Mouse (Mus musculus) kidney, postnatal 36 days (tissue): Measurements from ENCODE around the gene Lrtm2.
A peak's percentile ranks its signal among the peaks of the same experiment; 100 is the strongest.

Experiments
- DNase-seq, 2 experiments: peaks; one replicate each; pipeline ENCODE4 v3.0.0; 2021 to 2022; ENCODE audit warnings: mixed read lengths in 2 of 2

Lrtm2 gene

GRCm38 (mm10) chr6:119333831-119334230 is 3.3 kb upstream of the Lrtm2 start:
- DNase-seq, result no peak

GRCm38 (mm10) chr6:119333202-119333601 is 2.6 kb upstream of the Lrtm2 start:
- peak; percentile 24 to 47 for DNase-seq

GRCm38 (mm10) chr6:119332111-119332510 is 1.5 kb upstream of the Lrtm2 start:
- DNase-seq, result peak in 1 of 2 experiments; percentile 10

- DNase-seq, result peak in 1 of 2 experiments; percentile 14
Observed at GRCm38 (mm10) chr6:119329936-119330335, 630 bp downstream of the Lrtm2 start.

- DNase-seq, result peak; percentile 78 to 80
Observed at GRCm38 (mm10) chr6:119329215-119329714, 1.3 kb downstream of the Lrtm2 start.

- peak; percentile 53 to 65 for DNase-seq
Observed at GRCm38 (mm10) chr6:119328521-119329115, 1.9 kb downstream of the Lrtm2 start.

GRCm38 (mm10) chr6:119326541-119326940 is 4.0 kb downstream of the Lrtm2 start:
- DNase-seq, result no peak

- DNase-seq, result no peak
Observed at GRCm38 (mm10) chr6:119325978-119326377, 4.6 kb downstream of the Lrtm2 start.

GRCm38 (mm10) chr6:119324776-119325175 is 5.8 kb downstream of the Lrtm2 start:
- DNase-seq, result no peak

- DNase-seq, result no peak
Observed at GRCm38 (mm10) chr6:119321752-119322151, 8.8 kb downstream of the Lrtm2 start.

GRCm38 (mm10) chr6:119320481-119320880 is 10.1 kb downstream of the Lrtm2 start:
- peak; percentile 37 to 65 for DNase-seq

- DNase-seq, result peak in 1 of 2 experiments; percentile 16
Observed at GRCm38 (mm10) chr6:119319358-119319757, 11.2 kb downstream of the Lrtm2 start.

- no peak for DNase-seq
Observed at GRCm38 (mm10) chr6:119318732-119319131, 11.8 kb downstream of the Lrtm2 start.

GRCm38 (mm10) chr6:119314751-119315476 is 15.7 kb downstream of the Lrtm2 start:
- DNase-seq, result no peak

- peak; percentile 51 to 65 for DNase-seq
Observed at GRCm38 (mm10) chr6:119313588-119314375, 16.8 kb downstream of the Lrtm2 start.

GRCm38 (mm10) chr6:119313096-119313495 is 17.5 kb downstream of the Lrtm2 start:
- peak in 1 of 2 experiments; percentile 47 for DNase-seq

- DNase-seq, result no peak
Observed at GRCm38 (mm10) chr6:119312381-119312780, 18.2 kb downstream of the Lrtm2 start.

GRCm38 (mm10) chr6:119310176-119310575 is 20.4 kb downstream of the Lrtm2 start:
- DNase-seq, result no peak

GRCm38 (mm10) chr6:119307867-119308413 is 22.6 kb downstream of the Lrtm2 start:
- DNase-seq, result no peak

- no peak for DNase-seq
Observed at GRCm38 (mm10) chr6:119303331-119303730, 27.2 kb downstream of the Lrtm2 start.

- no peak for DNase-seq
Observed at GRCm38 (mm10) chr6:119301310-119301709, 29.3 kb downstream of the Lrtm2 start.

GRCm38 (mm10) chr6:119280761-119281160 is 49.8 kb downstream of the Lrtm2 start:
- DNase-seq, result no peak

GRCm38 (mm10) chr6:119276713-119277112 is 53.9 kb downstream of the Lrtm2 start:
- DNase-seq, result no peak
